Mouse (Mus musculus) stomach, adult 2 months (tissue): ENCODE measurements around the gene Prkx. TPM values are rescaled to one million over a fixed set of nuclear protein-coding genes. Genes with fewer than 3 reads are reported as not detected.

Source experiments
- polyA plus RNA-seq: library from polyadenylated mRNA; depleted of rRNA; stranded (reverse); fragments of >200 nt; gene quantifications from 2 replicates; pipeline ENCODE4 v1.2.3, GENCODE M21; 2012; rRNA removed

Prkx gene
- polyA plus RNA-seq, result 3.9 and 5.7 TPM in 2 replicates

DNA sequence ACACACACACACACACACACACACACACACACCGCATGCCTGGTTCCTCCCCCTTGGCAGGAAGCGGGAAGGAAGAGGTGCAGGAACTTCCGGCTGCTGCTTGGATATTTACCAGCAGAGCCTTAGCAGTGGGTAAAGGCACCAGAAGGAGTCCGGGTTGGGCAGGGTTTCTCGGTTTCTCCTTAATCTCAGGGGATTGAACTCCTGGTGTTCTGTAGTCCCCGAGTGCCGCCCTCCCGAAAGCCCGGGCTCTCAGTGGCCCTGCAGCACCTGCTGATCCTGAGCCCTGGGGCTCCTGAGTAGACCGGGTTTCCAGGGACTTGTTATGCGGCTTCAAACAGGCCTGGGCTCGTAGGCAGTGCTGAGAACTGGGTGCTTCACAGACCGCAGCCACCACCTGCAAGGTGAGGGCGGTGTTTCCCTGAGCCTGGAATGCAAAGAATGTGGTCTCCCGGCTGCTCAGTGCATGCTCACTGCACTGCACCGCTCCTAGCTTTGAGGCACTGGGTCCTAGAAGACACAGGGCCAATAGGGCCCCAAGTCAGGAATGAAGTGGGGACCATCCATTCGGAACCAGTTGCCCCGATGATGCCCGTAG, at the start of gene Prkx:
Prkx (minus strand) TSS at position 41 of the 598 bp plus-strand sequence.

Other genes starting within 250 kb of the Prkx start
- gene Pbsn, start 57.3 kb upstream of the Prkx start, polyA plus RNA-seq, result not detected in 2 replicates
- not detected in 2 replicates for gene Gm14744, start 68.5 kb upstream of the Prkx start, polyA plus RNA-seq
- gene 5430402E10Rik, start 128.8 kb upstream of the Prkx start, polyA plus RNA-seq, result not detected in 2 replicates